Mouse (Mus musculus) layer of hippocampus, adult 8-10 months (tissue): ENCODE results near the gene Pdxdc1. TPM values are rescaled to one million over a fixed set of nuclear protein-coding genes. Genes with fewer than 3 reads are reported as not detected.
A peak's percentile ranks its signal among the peaks of the same experiment; 100 is the strongest.

Experiments used
- DNase-seq, 2 experiments: peaks; one replicate each; pipeline ENCODE4 v3.0.0; 2022; ENCODE audit warnings: low spot score in 2 of 2
- total RNA-seq, 4 experiments: library from RNA; stranded (reverse); gene quantifications; 2 replicates each; pipeline ENCODE4 v1.2.4; 2022

Gene Pdxdc1
- total RNA-seq, 4 experiments from 2014 or later, result 72.3 to 79.6 (median 74.5) TPM

DNA sequence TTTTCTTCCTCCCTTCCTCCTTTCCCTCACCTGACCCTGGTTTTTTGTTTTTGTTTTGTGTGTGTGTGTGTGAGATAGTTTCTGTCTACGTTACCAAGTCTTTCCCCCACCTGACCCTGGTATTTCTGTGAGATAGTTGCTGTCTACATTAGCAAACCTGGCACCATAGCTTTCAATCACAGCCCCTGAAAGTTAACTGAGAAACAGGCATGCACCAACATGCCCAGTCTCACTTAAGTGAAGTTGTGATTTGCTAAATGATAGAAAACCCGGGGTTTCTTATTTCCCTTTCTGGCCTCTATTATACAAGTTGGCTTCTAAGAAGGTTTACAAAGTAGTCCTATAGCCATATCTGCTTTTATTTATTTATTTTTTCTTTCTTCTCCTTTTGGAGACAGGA is 12.5 kb downstream of the Pdxdc1 start:
- no peak for DNase-seq

DNA sequence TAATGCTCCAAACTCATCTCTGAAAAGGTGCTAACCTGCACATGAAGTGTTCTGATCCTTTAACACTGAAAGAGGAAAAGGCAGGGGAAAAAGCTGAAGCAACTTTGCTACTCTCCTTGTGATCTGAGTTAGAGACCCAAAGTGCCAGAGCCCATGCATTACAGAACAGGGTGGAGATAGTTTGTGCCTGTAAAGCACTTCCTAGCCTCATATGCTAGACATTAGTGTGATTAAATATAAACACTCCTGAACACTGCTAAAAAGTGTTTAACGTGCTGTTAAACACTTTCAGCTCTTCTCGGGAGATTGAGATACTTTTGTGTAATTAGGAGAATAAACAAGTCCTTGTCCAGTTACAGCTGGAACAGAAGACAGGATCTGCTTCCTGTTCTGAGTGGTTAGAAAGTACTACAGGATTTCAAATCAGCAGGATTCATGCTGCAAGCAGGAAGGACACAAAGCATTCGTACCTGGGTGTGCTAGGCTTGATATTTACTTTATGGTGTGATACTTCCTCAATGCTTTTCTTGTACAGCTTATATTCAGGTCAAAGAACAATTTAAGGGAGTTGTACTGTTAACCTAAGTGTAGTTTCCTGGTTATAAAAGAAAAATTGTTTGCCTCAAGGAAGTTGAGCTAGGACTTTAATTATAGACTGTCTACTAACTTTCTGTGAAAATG is 19.7 kb downstream of the Pdxdc1 start:
- DNase-seq, result no peak

DNA sequence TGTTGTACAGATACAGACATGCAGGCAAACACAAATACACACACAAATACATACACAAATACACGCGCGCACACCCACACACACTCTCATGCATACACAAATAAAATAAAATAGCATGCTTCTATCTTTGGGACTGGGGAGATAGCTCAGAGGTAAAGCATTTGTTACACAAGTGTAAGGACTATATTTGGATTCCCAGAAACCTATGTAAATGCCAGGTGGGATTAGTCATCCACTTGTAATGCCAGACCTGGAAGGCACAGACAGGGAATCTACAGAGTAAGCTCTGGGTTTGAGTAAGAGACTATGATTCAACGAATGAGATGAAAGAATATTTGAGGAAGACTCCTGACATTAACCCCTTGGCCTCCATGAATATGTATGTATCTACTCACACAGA is 27.4 kb downstream of the Pdxdc1 start:
- no peak for DNase-seq

DNA sequence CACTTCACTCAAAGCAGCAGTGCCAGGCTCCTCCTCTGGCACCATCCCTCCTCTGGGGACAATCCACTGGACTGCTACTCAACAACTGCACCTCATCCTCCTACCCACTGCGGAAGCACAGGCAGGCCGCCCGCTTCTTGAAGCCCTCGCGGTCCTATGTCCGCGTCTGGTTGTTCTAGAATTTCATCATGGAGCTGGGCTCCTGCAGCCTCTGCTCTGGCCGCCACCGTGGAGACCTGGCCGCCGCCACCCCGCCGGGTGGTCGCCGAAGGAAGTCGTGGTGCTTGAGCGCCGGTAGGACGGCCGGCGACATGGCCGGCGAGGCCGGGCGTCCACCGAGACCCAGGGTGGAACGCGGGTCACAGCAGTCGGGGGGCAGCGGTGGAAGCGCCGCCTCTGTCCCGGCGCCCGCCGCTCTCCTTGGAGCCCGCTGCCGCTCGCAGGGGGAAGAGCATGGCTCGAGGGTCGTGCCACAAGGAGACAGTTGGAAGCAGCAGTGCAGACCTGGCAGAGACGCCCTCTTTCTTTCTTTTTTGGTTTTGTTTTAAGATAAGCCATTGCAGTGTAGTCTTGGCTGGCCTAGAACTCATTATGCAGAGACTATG is 34.9 kb downstream of the Pdxdc1 start:
- DNase-seq, result no peak

DNA sequence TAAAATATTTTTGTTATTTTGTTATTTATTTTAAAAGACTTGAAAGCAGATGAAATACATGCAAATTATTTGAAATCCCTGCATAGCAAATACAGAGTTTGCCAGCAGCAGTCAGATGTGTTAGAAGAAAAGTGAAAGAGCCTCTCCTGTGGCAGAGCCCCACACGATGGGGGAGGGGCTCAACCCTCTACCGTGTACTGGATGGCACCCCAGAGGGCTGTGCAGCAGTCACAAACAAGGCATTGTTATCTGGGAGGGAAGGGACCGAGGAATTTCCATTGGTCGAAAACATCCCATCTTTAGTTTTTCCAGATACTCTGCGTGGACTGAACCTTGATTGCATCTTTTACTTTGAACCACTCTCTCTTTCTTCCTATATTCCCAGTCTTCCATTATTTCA is 35.5 kb downstream of the Pdxdc1 start:
- DNase-seq, result peak; percentile 34 to 38

DNA sequence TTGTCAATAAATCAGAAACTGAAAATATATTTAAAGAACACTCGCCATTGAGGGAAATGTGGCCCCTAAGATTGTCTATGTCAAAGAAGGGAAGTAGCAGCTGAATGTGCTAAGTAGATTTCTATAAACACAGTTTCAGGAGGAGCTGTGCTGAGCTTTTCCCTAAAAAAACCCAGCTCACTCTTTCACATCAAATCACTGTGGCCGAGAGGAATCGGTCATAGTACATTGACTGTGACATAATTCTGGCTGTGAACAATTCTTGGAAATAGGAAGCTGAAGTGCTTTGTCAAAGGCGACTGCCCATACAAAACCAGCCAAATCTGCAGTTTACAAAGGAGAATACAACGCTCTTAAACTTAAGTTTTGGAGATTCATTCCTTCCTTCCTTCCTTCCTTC is 36.3 kb downstream of the Pdxdc1 start:
- no peak for DNase-seq

DNA sequence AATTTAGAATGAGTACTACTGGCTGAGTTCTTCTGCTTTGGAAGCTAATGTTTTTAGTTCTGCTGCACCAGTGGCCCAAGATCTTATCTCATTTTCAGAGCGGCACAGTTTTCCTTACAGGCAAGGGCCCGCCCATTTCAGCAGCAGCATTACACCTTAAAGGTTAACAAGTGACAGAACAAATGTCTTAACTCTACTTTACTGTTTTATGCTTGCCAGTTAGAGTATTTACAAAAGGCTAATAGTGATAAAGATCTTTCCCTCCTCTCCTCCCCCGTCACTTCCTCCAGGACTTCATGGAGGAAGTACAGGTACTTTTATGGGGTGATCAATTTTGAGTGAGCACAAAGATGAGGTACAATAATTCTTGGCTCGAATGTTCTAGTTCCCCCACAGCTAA is 36.9 kb downstream of the Pdxdc1 start:
- no peak for DNase-seq

DNA sequence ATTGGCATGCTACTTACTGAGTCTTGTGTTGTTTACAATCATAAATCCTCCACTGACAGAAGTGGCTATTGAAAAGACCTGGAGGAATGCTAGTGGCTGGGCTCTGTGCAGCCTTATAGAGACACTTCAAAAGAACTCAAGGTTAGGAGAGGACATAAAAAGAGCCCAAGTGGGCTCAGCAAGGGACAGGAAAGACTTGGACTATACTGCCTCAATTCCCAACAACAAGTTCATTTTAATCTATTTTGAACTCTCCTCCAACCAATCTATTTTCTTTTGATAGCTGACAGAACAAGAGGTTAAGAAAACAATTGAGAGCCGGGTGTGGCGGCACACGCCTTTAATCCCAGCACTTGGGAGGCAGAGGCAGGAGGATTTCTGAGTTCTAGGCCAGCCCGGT is 49.0 kb downstream of the Pdxdc1 start:
- no peak for DNase-seq

DNA sequence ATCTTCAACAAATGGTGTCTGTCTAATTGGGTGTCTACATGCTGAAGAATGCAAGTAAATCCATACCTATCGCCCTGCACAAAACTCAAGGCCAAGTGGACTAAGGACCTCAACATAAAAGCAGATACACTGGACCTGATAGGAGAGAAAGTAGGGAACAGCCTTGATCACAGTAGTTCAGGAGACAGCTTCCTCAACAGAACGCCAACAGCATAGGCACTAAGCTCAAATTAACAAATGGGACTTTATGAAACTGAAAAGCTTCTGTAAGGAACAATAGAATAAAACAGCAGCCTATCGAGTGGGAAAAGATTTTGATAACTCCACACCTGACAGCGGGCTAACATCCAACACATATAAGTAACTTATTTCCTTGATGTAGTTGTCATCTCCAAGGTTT is 51.5 kb downstream of the Pdxdc1 start:
- no peak for DNase-seq

DNA sequence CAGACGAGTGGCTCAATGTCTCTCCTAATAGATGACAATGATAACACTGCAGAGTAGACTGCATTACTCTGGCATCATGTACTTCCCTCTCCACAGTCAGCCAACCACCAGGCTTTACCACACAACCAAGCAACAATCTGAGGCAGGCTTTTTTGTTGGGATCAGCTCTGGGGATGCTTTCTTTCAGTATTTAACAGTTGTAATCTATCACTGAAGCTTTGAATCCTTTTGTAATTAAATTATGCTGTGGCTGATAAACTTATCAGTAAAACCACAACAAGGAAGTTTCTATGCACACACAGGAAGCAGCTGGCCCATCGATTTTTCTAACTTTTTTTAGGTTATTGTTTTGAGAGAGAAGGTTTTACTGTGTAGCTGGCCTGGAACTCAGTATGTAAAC is 54.6 kb downstream of the Pdxdc1 start:
- DNase-seq, result no peak

DNA sequence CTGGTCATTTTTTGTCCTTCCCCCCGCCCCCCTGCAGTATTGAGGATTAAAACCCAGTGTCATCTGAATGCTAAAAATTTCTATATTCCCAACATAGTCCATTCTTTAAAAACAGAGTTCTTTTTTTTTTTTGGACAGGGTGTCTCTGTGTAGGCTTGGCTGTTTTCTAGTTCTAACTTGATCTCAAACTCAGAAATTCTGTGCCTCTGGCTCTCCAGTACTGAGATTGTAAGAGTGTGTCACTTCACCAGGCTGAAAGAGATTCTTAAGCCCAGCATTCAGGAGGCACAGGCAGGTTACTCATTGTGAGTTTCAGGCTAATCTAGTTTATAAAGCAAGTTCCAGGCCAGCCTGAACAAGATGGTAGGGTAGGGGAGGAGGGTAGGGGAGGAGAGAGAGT is 56.3 kb downstream of the Pdxdc1 start:
- DNase-seq, result no peak

DNA sequence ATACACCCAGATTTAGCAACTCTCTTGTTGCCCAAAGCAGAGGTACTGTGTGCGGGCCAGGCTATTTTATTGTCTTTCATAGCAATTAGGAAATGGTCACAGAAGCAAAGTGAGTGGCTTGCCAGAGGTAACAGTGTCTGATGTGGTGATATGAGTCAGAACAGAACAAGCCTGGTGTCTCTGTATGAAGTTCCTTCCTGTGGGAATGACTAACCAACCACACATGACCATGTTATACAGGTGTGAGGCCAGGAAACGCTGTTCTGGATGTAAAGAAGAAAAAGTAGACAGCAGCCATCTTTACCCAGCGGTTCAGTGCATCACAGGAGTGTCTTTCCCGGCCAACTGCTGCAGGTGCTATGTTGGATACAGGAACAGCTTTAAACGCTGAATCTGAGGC is 57.9 kb downstream of the Pdxdc1 start:
- no peak for DNase-seq

DNA sequence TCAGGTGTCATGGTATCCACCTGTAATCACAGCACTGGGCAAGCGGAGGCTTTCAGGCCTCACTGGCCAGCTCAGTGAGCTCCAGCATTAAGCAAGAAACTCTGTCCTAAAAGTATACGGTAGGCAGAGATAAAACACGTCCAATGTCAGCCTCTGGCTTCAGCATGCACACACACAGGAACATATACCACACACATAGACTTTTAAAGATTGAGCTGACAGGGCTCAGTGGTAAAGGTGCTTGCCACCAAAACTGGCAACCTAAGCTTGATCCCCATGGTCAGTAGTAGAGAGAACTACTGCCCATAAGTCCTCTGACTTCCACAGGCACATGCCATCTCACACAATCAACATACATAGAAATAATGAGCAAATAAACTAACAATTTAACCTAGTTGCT is 62.0 kb downstream of the Pdxdc1 start:
- DNase-seq, result no peak

DNA sequence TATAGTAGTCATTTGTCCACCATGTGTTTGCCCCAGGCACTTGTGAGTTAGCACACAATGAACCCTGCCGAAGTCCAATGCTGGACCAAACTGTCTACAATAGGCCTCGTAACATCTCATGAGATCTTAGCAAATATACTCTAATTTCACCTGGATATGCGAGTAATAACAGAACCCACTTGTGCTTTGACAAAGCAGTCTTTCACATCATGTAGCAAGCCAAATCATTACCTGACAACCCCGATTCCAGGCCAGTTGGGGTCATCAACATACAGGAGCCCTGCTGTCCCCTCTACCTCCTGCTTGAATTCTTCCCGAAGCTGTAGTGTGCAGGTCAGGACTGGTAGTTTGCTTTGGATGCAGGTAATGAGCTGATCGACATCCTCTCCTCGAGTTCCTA is 62.9 kb downstream of the Pdxdc1 start:
- no peak for DNase-seq

DNA sequence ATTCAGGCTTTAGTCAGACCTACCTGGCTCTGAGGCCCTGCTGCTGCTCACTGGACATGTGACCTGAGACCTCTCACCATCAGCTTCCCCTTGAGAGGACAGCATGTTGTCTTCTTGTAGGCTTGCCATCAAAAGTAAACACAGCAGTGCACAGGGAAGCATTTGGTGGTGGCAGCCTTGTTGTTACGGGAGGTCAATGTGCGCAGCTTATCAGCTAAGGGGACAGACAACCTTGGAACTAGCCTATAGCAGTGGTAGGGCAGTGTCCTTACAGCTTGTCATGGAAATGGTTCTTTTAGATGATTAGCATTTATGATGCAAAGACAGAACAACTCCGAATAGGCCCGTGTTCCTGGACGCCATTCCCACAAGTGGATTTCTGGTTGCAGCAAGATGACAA is 68.5 kb downstream of the Pdxdc1 start:
- DNase-seq, result no peak

DNA sequence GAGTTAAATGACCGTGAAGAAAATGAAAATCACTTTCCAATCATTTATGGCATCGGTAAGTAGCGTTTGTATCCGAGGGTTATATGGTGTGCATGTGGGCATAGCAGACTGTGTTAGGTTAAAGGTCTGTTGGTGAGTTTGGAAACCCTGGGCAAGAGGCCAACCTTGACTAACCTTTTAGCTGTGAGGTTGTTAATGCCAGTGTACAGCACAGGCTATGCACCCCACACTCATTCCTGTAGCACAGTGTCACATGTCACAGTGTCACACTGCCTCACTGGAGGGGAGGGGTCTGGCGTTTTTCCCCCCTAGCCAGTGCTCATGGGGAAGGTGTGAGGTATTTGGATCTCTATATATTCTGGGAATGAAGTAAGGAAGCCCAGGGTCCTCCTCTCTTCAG is 71.3 kb downstream of the Pdxdc1 start:
- DNase-seq, result no peak

DNA sequence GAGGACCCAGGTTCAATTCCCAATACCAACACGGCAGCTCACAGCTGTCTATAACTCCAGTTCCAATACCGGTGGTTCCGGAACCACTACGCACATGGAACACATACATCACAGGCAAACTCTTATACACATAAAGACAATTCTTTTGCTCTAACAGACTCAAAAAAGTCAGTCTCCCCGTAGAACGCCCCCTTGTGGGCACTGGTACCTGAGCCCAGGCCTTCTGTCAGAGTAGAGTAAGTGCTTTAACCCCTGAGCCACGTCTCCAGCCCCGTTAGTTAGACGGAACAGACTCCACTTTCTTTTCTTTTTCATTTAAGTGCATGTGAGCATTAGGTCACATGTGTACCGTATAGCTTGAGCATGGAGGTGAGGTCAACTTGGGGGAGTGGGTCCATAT is 72.5 kb downstream of the Pdxdc1 start:
- DNase-seq, result no peak

DNA sequence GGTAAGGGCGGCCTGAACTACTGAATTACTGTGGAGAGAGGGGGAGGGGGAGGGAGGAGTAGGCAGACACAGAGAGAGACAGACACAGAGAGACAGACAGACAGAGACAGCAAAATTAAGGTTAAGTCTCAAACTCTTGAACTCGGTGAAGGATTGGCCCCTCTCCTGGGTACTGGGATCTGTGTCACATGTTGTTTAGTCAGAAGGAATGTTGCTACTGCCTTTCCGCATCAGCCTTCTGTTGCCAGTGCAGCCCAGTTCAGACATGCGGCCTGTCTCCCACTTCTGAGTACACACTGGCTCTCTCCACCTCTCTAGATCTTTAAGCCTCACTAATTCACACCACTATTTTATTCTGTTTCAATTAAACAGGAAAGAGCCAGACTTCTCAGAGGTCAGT is 76.4 kb downstream of the Pdxdc1 start:
- DNase-seq, result no peak

DNA sequence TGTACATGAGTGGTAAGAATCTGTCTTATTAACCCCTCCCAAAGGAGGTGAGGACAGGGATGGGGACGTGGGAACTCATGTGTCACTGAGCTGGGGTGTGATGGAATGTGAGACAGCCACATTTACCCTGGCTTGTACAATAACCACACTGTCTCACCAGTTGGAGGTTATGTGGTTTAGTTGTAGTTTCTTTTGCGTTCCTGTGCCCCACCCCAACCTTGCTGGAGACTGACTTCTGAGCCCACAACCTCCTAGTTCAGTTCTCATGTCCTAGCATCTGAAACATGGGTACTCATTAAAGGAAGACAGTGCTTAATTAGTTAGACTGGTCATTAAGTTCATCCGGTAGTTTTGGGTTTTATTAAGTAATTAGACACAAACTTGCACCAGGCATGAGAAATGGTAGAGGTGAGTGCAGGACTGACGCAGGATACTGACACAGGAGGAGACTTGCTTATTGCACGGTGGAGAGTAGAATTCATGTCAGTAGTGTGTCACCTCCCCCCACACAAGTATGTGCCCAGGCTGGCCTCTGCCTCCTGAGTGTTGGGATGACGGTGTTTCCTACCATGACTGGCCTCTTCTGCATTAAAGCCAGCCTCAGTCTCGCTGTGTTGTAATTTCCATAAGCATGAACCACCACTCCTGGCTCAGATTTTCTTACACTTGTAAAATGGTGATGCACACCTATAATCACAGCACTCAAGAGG is 77.0 kb downstream of the Pdxdc1 start:
- no peak for DNase-seq

DNA sequence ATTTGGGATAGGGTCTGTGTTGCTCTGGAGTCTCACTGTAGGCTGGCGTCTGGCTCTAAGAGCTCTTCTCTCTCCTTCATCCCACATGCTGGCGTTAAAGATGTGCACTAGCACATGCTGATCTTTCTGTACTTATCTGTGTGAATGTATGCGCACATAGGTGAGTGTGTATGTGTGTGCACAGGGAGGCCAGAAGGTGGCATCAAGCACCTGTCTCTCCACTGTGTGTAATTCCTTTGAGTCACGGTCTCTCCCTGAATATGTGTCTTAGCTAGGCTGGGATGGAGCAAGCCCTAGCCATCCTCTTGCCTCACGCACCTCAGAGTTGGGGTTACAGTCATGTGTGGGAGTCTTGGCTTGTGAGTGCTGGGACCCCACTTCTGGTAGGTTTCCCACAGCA is 82.2 kb downstream of the Pdxdc1 start:
- no peak for DNase-seq

DNA sequence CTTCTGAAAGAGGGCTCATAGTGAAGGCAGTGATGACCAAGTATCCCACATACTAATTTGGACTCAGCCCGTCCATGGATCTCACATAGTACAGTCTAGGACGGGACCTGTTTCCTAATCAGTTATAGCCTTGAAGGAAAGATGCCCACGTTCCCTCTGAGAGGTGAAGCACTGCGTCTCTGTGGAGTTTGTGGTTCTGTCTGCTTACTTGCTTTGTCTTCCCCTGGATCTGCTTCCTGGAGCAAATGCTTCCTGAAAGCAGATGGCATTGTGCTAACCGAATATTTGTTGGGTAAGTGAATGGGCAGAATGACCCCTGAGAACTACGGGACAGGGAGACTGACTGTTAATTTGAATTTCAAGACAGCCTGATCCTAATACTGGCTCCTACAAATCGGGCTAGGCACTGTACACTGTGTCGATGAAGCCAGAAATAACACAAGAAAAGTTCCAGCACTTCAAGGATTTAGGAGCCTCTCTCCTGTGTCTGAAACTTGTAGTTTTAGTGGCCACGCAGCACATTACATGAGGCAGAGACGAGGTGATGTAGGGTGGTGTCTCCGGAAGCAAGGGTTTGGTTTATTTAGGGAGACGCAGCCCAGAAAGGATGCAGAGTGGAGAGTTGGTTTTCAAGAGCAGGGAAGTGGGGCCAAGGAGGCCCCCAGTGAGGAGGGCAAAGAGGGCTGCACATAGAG is 83.0 kb downstream of the Pdxdc1 start:
- DNase-seq, result no peak

DNA sequence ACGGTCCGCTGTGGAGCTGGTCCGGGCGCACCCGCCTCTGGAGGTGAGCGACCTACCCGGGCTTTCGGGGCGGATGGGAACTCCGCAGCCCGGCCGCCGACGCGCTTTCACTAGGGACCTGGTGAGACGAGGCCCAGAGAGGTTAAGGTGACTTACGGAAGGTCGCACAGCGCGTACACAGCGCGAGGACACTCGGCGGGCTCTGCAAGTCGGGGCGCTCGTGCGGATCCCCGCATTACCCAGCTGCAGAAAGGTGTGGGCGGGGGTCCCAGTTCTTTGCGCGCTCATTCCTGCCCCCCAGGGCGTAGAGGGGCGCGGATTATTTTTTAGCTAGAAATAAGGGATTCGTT is 83.6 kb downstream of the Pdxdc1 start:
- no peak for DNase-seq
